Mouse (Mus musculus): ENCODE measurements around the gene Asap2.
A peak's percentile ranks its signal among the peaks of the same experiment; 100 is the strongest.

Asap2 gene

DNA sequence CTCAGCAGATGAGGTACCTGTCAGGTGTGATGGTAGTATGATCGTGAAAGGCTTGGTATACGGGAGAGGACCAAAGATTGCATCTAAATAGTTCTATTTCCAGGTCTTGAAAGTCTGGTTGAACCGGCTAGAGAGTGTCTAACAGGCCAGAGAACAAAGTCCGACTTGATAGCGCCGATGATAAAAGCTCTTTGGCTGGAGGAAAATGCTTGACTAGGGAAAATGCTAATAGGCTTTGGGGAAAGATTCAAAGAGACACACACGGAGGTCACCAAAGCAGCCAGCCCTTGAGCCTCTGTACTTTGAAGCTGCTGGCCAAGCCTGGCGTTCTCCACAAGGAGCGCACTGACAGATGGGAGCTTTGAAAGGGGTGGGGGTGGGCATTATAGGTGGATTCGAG is 219.0 kb downstream of the Asap2 start:
- DNase-seq (ENCODE audit: low read depth, low spot score): no peak

DNA sequence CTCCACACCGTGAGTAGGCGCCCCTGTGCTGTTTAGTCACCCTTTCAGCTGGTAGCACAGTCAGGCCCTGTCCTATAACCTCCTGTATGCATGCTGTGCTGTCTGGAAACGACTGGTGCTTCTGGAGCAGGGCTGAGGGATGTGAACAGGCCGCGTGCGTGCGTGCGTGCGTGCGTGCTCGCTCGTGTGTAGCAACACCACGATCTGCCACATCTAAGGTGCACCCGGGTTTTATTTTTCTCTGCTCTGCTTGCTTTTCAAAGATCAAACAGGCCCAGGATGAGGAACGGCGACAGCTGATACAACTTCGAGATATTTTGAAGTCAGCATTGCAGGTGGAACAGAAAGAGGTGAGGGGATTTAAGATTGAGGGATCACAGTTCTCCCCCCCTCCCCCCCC is 222.6 kb downstream of the Asap2 start:
- DNase-seq (ENCODE audit: low read depth, low spot score): no peak

DNA sequence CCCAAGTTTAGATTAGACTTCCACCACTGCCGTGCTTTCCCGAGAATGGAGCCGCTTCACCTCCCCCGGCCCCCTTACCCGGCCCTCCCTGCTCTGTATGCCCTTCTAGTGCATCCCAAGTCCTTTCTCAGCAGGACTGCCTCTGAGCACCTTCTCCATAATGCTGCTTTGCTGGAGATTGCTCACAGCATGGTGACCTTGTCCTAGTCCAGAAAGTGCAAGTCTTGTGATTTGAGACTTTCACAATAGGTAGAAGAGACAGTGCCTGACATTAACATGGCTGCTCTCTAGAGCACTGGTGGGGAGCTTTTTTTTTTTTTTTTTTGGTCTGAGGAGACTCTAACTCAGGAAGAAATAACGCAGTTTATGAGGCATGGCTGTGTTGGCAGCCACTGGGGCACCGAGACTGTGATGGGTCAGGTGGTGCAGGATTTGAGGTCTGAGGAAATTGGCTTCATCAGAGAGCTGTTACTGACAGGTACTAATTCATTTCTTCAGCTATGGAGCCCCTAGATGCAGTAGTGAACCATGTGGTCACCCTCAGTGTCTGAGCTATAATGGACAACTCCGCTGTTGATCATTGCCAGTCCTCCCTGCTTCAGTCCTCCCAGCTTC is 224.4 kb downstream of the Asap2 start:
- no peak for DNase-seq (ENCODE audit: low read depth, low spot score)

DNA sequence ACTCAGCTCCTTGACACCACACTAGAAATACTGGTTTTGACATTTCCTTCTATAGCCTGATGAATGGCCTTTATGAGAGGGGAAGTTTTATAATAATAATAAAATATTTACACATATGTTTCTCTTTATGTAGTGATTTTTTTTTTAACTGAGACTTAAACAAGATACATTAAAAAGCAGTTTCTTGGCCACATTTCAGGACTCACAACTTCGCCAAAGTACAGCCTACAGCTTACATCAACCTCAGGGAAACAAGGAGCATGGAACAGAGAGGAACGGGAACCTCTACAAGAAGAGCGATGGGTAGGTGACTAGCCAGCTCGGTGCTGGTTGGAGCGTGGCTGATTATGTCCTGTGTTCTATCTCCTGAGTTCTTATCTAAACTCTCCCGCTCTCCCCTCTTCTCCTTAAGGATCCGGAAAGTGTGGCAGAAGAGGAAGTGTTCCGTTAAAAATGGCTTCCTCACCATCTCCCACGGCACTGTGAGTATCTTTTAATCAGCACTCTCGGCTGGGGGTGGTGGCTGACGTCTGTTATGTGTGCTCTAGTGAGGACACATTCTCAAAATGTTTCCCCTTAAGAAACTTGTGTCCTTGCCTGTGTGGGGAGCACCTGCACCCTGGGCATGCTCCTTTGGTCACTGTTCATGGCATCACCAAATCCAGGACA is 227.7 kb downstream of the Asap2 start:
- DNase-seq (ENCODE audit: low read depth, low spot score): no peak

DNA sequence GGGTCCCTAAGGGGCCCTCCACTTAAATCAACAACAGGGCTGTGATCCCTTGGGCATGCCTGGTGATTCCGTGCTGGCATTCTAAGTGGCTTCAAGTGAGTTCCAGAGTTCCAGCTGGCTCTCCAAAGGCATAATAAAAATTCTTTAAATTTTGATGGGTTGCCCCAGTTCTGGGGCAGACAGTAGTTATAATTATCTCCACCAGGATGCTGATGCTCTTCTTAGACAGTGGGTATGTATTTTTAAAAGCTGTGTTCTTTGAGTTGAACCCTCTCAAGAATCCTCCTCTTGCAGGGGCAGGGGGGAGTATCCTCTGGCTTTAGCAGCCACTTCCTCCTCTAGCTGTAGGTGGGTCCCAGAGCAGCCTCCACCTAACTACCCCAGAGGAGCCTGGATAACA is 230.3 kb downstream of the Asap2 start:
- DNase-seq (ENCODE audit: low read depth, low spot score): no peak

DNA sequence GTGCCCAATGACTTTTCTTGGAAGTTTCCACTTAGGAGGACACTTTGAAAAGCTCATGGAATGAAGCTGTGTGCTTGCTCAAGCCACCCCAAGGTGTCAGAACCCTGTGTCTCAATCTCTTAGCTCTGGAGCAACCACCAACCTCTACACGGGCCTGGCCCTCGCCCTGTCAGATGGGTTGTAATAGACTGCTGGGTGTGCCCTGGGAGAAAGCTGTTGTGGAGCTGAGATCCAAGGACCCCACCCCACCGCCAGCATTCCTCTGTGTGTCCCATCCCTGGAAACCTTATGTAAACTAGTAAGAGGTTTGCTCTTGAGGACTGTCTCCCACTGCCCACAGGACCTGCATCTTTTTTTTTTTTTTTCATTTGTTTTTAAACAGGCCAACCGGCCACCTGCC is 233.7 kb downstream of the Asap2 start:
- no peak for DNase-seq (ENCODE audit: low read depth, low spot score)

DNA sequence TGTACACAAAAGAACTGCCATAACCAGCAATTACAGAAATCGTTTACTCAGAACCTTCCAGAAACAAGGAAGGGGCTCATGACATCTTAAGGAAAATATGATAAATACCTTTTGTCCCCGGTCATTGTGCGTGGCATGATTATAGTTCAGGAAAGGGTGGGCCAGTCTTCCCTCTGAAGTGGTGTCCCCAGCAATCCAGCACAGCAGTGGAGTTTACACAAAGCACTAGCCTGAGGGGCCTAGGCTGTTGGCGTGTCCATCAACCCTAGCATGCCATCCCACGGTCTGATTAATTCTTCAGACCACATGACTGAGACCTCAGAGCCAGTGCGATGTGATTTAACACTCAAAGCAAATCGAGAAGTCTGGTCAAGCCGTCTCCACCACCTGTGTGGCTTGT is 235.1 kb downstream of the Asap2 start:
- DNase-seq (ENCODE audit: low read depth, low spot score): no peak

DNA sequence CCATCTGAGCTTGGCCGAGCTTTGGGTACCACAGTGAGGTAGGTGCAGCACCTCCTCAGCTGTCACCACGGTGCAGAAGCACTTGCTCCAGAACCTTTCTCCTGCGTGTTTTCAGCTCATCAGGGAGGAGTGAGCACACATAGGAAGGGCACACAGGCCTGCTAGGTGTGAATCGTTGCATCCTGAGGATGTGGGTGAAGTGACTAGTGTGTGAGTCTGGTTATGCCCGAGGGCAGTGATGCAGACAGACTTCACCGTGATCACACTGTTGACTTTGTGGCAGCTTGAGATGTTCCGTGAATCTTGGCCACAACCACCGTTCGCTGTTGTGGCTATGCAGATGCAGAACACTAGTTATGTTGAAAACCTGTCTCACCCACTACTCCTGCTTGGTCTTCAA is 236.1 kb downstream of the Asap2 start:
- no peak for DNase-seq (ENCODE audit: low read depth, low spot score)

DNA sequence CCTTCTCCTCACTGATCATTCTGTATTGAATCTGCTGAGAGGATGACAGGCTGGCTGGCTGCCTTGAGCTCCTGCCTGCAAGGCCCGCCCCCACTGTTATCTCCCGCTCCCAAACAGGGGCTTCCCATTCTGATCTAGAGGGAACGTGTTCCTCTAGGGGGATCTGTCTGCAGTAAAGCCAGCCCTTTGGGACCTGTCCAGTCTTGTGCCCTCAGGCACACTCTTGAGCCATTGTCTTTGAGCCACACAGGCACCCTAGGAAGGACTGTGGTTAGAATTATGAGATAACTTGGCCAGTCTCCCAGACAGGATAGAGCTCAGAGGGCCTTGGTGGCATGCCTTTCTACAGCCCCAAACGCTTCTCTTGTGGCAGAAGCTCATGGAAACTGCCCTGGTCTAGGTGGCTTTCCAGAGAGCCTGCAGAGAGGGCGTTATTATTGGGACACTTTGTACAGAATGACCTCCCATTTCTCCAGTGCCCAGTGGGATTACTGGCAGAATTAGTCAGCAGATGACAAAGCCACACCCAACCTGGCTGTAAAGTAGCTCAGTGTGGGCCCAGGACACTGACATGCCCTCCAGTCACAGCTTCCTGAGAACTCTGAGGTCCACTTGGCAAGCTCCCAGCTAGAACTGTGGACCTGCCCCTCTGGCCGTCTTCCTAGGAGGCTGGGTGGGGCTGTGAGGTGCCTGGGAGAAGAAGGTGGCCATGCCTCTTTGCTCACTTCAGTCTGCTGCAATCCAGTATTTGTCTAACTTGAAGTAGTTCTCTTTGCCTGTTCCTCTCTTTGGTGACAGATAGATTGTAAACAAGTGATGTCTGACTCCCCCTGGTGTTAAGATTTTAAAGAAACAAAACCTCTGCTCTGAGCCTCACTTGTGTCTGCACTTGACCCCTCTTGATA is 237.1 kb downstream of the Asap2 start:
- peak; percentile 78 for DNase-seq (ENCODE audit: low read depth, low spot score)

DNA sequence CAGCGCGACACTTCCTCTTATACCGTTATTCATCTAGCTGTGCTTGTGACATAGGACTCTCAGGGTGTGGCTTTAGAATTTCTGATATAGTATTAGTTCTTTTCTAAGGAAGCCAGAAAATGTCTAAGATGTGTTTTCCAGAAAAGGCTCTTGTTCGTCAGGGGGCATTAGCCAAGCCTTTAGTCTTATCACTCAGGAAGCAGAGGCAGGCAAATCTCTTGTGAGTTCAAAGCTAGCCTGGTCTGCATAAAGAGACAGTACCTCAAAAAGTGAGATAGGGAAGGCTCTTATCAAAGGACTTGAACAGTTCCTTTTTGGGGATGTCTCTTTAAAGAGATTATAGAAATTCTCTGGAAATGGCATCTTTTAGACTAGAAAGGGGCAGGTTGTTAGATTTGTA is 238.4 kb downstream of the Asap2 start:
- no peak for DNase-seq (ENCODE audit: low read depth, low spot score)

DNA sequence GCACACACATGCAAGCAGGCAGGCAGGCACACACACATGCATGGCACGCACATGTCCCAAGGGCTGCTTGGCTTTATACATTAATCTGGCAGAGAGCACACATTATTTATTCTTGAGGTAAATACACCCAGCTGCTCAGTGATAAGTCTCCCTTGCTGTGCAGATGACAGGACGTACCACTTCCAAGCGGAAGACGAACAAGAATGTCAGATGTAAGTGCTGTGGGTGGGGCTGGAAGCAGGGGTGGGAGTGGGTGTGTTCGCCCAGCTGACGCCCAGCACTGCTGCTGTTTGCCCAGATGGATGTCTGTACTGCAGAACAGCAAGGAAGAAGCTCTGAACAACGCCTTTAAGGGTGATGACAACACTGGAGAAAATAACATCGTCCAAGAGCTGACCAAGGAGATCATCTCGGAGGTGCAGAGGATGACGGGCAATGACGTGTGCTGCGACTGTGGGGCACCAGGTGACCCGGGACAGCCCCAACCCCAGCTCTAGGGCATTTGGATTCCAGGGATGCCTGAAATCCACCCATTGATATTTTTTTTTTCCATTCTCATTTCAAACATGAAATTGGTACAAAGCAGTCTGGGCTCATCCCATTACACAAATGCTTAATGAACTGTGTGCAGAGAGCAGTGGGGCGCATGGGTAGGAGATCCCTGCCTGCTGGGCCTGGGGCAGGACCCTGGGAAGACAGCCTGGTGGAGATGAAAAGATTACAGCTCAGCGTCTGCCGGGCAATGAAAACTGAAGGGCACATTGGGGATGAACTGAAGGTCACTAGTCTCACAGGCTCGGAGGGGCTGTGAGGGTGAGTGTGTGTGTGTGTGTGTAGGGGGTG is 239.0 kb downstream of the Asap2 start:
- no peak for DNase-seq (ENCODE audit: low read depth, low spot score)

DNA sequence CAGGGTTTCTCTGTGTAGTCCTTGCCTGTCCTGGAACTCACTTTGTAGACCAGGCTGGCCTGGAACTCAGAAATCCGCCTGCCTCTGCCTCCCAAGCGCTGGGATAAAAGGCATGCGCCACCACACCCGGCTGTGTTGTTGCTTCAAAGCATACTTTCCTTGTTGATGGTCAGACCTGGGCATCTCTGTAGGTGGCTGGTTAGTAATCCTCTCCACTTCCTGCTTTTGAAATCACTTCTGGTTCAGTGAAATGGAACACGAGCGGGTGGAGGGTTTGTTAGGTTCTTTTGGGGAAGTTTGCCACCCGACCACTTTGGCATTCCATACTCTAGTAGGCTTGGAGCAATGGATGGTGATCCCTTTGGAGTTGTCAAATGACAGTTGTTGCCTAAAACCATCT is 243.5 kb downstream of the Asap2 start:
- DNase-seq (ENCODE audit: low read depth, low spot score): no peak

DNA sequence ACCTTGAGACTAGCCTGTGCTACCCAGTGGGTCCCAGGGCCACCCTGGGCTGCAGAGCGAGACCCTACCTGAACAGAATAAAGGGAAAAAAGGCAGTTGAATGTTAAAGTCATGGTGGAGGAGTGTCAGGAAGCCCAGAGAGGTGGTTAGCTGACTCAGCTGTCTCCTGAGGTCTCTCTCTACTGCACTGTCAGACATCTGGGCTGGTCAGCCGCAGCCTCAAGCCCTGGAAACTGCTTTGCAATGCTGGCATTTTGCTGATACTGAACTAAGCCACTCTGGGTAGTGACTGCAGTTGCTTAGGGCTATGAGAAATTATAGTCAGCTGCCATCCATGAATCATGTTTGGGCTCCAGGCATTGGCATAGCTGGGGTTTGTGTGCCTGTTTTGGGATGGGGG is 244.3 kb downstream of the Asap2 start:
- no peak for DNase-seq (ENCODE audit: low read depth, low spot score)

DNA sequence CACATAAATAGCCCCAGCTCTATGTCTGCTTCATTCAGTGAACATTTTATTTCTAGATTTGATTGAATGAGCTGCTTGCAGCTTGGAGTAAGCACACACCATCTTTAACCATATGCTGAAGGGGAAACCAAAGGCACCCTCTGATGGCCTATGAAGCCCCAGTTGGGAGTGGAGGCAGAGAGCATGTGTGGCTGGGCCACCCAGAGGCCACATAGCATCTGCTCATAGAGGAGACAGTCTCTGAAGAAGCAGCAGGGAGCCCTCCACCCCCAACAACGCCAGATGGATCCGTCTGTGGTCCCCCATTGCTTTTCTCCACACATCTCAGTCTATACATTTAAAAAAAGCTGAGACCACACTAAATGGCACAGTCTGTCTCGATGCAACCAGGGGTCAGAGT is 251.7 kb downstream of the Asap2 start:
- no peak for DNase-seq (ENCODE audit: low read depth, low spot score)

DNA sequence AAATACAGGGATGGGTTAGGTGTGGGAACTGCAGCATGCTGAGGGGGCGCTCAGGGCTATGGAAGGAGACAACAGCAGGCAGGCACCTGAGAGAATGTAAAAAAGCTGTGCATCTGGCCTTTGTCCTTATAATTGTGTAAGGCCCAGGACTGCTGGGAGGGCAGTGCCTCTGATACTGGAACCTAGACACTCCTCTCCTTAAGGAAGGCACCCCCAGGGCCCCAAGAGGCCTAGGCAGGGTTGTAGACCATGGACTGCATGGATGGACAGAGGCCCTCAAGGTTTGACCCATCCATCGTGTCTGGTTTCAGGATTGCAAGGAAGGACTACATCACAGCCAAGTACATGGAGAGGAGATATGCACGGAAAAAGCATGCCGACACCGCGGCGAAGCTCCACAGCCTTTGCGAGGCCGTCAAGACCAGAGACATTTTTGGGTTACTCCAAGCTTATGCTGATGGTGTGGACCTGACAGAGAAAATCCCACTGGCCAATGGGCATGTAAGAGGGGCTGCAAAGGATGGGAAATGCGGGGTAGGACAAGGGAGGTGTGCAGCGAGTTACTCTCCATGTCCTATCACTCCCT is 254.2 kb downstream of the Asap2 start:
- no peak for DNase-seq (ENCODE audit: low read depth, low spot score)

DNA sequence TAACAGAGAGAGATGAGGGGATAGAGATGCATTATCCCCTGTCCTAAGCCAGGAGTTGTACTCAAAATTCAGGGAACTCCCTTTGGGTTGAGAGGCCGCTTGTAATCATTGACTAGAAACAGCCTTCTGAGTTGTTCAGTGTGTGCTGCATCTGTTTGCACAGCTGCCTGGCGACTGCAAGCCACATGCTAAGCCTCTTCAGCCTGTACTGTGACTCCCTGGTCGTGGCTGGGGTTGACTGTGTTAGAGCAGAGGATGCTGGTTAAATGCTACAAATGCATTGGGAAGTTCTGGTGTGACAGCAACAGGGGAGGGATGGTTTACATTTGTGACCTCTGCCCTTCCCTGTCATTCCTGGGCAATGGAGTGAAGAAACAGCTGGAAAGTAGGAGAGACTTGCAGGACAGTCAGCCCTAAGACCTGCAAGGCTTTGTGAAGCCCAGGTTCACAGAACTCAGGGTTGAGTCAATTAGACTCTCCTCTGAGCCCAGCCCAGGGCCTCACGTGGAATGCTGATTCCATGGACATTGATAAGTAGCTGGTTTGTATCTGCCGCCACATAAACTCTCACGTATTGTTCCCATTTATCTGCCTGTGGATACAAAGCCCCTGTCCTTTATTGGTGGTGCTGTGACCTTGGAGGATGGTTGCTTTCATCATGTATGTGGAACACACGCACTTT is 257.6 kb downstream of the Asap2 start:
- DNase-seq (ENCODE audit: low read depth, low spot score): no peak

DNA sequence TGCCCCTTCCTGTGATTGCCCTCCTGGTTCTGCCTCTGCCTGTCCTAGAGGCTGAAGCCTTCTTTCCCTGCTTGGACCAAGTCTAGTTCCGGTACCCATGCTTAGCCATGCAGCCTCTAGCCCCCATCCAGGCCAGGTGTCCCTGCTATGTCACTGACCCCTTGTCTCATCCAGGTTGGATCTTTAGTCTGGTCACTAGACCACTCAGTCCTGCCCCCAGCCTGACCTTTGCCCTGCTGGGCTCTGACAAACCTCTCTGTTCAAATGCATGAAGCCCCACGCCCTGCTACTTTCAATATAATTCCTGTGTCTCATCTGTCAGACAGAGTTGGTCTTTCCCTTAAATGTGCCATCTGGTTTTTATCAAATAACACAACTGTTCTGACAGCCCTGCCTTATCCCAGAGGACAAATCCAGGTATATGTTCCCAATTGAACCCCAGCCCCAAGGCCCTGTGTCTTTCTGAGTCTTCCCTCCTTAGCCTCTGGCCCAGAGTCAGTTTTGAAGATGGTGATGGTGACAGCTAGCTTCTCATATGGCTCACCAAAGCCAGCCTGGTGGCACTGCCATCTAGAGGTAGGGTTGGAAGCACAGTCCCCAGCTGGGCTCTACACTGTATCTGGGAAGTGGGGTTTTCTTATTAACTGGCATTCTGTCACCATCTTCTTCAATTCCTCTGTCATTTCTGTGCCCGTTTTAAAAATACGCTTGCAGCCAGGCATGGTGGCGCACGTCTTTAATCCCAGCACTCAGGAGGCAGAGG is 270.4 kb downstream of the Asap2 start:
- no peak for DNase-seq (ENCODE audit: low read depth, low spot score)

DNA sequence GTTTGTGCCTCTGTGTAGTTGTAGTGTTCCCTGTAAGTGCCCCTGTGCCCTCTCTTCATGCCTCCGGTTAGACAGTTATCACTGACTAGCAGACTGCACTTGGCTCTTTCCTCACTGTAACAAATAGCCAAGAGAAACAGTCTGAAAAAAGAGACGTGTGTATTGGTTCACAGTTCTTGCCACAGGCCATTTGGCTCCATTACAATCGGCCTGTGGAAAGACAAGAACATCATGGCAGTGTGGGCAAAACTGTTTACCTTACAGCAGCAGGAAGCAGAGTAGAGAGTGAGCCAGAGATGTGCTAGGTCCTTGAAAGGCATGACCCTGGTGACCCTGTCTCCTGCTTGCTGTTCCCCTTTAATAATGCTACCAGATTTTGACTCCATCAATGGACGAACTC is 271.3 kb downstream of the Asap2 start:
- DNase-seq (ENCODE audit: low read depth, low spot score): no peak

DNA sequence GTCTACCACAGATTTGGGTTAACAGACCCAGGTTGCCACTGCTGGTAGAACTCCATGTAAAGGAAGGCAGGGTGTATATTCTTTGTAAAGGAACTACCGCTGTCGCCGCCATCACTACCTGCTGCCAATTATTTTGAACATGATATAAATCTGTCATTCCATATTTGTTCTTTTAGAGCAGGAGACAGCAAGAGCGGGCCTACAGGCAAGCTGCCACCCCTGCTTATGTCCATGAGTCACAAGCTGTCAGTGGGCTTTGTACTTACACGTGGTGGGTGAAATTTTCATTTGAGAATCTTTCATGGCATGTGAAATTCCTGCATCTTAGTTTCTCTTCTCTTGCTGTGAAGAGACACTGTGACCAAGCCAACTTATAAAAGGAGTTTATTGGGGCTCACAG is 273.0 kb downstream of the Asap2 start:
- DNase-seq (ENCODE audit: low read depth, low spot score): no peak

DNA sequence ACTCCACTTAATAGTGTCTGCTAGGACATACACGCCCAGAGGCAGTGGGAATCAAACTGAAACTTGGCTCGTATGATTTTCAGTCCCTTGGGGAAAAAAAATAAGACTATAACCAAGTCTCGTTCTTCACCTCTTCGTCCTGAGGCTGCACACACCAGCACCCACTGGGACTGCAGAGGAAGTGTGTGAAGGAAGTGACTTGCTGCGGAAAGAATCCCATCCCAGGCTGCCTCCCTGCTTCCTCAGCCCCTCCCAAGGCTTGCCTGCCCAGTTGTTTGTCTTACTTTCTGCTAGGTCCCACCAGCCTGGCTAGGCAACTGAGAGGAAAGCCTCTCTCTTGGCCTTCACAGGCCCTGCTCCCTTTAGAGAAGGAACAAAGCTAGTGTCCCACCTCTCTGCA is 274.0 kb downstream of the Asap2 start:
- DNase-seq (ENCODE audit: low read depth, low spot score): peak; percentile 72

All from skeletal muscle tissue, adult 2 months (tissue).